Mouse (Mus musculus): ENCODE data around the gene Nbl1.
A peak's percentile ranks its signal among the peaks of the same experiment; 100 is the strongest.

Nbl1 gene

DNA sequence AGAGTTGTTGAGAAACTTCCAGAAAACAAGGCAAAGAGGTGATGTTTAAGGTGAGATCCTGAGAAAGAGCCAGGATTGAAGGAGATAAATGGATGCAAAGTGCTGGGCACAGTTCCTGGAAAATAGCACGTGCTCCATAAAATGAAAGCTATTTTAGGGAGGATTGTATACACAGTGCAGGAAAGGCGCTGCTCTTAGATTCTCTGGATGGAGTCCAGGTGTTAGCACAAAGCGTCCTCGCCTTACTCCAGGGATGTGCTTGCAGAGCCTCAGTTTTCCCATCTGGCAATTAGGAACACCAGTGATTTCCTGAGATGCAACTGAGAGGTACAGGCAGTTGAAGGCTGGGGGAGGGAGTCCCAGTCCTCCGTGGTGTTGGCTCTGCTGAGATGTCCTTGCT lies 3.4 kb upstream of the Nbl1 start:
- DNase-seq: no peak

DNA sequence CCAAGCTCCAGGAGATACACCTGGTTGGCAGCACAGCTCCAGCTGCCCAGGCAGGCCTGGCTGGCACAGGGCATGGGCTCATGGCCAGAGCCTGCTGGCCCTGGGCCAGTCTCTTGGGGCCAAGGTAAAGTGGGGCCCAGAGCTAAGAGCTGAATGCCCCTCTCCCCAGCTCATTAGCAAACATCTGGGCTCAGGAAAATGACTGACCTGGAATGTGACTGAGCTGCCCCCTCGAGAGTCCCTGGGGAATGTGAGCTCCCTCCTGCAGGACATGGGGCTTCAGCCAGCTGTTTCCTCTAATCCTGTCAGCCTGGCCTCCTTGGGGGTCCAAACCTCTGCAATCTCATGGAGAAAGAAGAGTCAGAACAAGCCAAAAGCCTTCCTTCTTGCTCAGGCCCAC lies 2.6 kb upstream of the Nbl1 start:
- DNase-seq: no peak

DNA sequence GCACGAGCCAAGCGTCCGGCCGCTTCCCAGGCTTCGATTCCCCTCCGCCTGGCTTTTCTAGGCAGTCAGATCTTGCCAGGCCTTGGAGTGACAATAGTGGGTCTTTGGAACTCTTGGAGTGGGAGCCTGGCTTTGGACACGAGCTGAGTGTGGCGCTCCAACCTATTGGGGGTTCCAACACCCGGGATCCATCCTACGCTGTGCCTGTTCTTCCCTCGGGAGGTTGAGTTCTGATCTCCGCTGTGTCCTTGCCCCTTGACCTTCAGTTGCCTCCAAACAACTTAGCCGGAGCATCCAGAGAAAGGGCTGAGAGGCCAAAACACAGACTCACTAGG lies 370 bp upstream of the Nbl1 start:
- no peak for DNase-seq

DNA sequence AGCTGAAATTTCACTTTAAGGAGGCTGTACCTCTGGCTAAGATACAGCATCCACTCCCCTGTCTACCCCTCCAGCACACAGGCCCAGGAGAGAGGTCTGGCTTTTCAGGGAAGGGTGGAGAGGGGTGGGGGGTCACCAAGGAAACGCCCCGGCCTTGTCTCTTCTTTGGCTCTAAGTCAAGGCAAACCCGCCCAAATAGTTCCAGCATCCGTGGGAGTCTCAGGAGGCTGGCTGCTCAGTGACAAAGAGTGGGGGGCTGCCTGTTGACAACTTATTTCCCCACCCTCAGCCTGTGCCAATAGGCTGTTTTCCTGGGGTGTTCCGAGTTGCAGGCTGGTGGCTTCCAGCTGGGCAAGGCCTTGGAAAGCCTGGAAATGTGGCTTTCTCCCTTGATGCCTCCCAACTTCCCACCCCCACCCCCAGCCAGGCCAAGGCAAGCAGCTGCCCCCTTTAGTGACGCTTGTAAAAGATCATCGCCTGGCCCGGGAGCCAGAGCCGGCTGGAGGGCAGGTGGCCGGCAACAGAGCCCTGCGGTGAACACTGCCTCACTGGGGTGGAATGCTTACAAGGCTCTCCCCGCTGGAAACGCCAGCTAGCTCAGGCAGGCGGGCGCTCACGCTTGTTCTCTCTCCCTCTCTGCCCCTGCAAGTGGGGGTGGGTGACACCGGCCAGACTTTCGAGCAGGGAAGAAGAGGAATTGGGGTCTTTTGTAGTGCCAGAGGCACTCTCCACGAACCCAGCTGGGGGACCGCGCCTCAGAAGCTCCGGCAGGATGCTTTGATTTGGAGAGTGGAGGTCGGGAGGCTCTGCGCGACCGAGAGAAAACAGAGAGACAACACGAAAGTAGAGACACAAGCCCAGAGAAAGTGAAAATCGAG lies 1.1 kb downstream of the Nbl1 start:
- DNase-seq: no peak

DNA sequence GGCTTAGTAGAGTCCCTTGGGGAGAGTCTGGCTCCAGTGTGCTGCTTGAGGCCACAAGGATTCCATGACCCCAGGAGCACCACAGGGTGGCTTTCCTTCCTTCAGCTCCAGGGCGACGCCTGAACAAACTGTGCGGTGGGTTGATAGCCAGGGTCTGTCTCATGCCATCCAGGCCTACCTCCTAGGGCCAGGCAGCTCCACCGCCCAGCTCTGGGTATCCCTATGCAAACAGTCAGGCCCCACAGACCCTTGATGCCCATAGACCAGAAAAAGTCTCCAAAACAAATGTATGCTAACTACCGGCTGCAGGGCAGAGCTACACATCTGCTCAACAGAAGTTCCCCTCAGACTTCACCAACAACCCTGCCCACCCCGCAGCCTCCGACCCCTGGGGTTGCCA lies 1.7 kb downstream of the Nbl1 start:
- DNase-seq: no peak

DNA sequence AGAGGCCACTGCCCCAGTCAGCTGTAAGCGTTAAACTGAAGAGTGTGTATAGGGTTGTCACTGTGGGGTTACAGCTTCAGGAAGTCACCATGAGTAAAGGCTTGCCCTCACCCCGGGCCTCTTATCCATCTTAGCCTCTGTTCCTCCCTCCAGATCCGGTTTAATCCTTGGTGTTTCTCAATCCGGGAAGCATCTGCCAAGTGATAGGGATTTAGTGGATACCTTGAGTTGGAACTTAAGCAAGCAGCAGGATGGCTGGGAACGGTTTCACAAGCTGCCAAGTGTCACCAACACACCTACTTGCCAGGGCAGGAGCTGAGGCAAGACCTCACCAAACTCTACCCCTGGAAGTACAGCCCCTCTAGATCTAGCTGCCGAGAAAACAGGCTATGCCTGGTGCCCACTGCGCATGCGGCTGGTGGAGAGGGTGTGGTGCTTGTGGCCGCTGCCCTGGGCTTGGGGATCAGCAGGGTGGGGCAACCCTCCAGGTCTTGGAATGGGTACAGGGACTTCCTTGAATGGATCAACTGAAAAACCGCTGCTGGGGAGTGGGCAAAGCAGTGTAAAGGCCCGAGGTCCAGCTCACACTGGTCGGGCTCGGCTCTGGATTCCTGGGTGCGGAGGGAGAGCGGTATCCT lies 2.4 kb downstream of the Nbl1 start:
- no peak for DNase-seq

DNA sequence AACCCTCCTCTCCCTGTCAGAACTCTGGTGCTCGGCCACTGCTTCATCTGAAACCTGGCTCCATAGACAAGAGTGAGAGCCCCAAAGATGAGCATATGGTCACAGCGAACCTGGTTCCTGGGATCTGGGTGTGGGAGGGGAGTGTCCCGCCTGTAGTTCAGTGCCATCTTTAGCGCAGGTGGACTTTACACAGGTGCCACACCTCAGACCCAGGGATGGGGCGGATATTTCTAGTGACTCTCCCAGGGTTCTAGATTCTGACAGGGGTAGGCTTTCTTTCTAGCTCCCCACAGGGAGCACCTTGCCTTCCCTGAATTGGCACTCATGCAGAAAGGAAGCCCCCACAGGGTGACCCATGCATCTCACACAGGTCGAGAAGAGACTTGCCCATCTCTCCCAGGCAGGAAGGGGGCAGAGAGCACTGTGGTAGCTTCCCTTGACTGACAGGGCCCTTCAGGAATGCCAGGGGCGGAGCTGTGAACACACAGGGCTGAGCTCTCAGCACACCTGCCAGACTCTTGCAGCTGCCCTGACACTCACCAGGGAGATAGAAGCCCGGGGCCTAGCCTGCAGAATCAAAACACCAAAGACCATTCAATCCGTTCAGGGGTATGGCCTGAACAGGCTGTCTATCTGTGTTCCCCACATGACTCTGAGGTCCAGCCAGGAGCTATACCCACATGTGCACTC lies 3.7 kb downstream of the Nbl1 start:
- DNase-seq: no peak

DNA sequence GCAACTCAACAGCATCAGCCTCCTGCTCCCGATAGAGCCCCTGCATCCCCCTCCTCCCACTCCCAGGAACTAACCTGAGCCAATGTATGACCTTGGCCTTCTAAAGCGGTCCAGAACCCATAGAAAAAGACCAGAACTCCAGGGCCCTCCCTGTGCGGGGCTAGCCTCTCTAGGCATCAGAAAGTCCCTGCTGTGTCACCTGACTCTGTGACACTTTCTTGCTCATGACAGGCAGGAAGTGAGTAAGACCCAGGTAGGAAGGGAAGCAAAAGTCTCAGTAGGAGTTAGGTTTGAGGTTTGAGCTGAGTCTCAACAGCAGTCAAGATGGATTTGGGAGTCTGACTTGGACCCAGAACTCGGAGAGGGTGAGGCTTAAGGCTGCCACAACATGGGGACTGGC lies 5.8 kb downstream of the Nbl1 start:
- no peak for DNase-seq

DNA sequence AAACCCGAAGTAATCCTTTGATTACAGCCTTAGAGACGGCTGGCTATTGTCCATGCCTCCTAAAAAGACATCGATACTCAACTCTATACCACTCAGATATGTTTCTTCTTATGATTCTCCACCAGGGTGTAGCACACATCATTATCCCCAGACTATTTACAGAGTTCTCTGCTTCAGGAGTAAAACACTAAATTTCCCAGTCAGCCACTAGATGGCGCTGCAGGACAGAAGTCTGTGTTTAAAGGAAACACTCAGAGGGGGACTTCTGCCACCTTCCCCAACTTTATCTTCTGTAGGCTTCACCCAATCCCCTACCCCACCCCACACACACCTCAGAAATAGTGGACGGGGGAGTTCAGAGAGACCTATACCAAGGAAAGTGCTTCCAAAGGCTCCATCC lies 6.8 kb downstream of the Nbl1 start:
- peak; percentile 92 for DNase-seq

DNA sequence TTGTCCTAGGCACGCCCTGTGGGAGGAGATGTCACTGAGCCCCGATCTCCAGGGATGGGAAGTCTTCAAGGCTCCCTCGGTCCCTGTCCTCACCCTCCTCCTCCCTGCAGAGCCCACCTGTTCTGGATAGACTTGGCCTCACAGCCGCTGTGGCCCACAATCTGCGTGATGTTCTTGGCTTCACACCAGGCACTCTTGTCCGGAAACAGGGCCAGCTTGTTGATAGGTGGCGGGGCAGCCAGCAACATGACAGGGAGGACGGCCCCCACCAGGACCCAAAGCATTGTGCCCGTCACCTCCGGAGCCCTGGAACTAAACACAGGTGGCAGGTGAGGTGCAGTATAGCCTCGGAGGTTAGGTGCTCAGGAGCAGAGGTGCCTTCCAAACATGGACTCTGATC lies 7.5 kb downstream of the Nbl1 start:
- no peak for DNase-seq

DNA sequence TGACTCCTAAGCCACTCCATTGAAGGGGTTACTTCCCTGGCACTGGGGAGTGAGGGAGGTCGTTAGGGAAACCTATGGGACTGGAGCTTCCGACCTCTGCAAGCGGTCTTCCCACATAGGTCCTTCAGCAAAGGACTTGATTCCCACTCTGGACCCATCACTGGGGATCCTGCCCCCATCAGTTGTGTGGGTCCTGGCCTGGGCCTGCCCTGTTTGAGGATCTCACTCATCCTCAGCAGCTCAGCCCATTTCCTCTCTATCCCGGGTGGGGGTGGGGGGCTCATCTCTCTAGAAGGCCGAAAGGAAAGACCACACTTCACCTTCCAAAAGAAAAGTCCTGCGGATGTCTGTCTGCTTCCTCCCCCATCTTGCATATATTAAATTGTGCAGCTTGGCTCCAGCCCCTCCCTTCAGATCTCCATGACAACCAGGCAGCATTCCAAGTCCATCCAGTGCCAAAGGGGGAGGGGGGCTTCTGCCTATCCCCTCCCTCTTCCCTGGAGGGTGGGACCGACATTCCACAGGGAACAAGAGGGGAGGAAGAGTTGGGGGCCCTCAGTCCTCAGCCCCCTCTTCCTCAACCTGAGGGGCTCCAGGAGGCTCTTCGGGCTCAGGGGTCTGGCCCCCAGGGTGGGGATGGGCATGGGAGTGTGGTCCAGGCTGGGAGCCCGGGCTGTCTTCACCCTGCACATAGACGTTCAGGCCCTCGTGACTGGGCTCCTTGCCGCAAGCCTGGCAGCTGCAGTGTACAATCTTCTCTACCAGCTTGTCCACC lies 9.8 kb downstream of the Nbl1 start:
- DNase-seq: no peak

DNA sequence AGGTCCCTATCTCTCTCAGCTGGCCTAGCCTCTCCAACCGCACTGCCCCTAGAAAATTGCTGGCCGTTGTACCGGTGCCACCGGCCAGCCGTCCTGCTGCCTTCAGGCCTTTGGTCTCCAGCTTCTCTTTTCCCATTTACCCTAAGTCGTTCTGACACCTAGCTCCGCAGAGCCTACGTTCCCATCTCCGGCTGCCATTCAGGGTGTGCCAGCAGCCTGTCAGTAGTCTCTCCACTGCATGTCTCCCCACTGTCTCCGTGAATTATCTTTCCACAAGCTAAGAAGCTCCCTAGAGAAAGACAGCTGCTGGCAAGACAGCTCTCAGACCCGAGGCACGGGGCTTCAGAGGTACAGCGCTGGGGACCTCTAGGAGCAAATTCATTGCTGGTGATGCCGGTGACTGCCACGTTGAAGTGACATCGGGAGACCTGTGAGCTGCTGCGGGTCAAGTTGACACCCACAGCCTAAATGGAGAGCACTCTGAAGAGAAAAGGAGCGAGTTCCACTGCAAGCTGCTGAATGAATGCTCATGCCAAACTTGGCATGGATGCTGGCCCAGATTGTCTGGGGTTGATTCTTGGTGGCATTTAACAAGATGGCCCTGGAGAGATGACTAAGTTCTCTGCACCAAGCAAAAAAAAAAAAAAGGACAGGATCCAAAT lies 11.4 kb downstream of the Nbl1 start:
- DNase-seq: no peak

DNA sequence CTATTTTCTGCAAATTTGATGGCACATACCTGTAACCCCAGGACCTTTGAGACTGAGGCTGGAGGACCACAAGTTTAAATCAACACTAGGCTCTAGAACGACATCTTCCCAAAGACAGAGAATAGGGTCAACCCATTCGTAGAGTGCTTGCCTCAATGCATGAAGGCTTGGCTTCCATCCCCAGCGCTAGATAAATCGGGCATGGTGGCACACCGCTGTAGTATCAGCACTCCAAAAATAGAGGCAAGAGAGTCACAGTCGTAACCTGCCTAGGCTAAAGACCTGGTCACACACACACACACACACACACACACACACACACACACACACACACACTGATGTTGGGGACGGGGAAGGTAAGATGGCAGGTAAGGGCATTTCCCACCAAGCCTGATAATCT lies 12.5 kb downstream of the Nbl1 start:
- DNase-seq: no peak

DNA sequence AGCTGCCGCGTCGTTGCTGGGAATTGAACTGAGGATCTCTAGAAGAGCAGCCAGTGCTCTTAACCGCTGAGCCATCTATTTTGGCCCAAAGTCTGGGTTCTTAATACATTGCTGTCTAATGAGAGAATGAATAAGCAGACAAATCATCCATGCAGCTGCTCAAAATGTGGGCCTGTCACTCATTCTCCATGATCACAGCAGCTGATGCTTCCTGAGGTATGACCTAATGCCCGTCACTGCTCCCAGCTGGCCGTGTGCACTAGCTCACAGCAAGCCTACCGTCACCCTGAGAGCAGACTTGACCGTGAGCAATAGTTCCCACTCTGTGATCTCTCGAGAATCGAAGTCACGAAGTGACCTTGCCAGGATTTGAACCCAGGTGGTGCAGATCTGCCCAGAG lies 13.4 kb downstream of the Nbl1 start:
- DNase-seq: no peak

DNA sequence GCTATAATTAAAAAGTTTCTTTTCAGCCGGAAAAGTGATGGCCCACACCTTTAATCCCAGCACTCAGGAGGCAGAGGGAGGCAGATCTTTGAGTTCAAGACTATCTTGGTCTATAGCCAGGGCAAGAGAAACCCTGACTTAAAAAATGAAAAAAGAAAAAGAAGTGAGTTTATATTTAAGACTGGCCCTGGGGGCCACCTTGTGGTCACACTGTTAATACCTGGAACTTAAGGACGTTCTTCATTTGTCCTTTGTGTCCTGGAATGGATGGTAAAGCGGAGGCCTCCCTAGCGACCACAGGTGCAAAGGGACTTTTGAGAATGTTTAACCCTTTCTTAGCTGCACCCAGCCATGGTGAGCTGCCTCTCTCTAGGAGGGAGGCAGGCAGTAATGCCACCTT lies 14.1 kb downstream of the Nbl1 start:
- no peak for DNase-seq

DNA sequence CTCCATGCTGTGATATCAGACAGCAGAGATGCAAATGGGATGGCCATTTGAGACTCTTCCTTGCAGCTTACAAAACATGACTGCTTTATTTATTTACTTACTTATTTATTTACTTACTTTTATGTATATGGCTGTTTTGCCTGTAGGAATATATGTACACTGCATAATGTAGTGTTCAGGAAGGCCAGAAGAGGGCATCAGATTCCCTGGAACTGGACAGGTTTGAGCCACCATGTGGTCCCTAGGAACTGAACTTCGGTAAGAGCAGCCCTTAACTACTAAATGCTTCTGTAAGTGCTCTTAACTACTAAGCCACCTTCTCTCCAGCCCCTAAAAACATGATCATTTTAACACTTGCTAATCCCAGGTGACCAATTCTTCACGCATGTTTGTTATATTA lies 14.5 kb downstream of the Nbl1 start:
- DNase-seq: no peak

DNA sequence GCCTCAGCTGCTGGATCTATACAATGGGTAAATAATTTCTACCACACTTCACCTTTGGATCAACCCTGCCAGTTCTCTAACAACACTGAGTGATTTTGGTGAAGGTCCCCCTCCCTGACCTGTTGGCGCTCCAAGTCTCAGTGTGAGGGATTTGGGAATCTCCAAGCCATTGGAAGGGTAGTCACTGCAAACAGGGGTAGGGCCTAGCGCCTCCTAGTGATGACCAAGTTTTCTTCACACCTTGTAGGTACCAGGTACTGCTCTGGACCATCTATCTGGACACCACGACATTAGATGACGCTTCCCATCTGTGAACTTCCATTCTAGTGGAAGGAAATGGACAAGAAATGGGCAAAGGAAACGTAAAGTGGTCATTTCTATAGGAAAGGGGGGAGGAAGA lies 16.9 kb downstream of the Nbl1 start:
- DNase-seq: no peak

DNA sequence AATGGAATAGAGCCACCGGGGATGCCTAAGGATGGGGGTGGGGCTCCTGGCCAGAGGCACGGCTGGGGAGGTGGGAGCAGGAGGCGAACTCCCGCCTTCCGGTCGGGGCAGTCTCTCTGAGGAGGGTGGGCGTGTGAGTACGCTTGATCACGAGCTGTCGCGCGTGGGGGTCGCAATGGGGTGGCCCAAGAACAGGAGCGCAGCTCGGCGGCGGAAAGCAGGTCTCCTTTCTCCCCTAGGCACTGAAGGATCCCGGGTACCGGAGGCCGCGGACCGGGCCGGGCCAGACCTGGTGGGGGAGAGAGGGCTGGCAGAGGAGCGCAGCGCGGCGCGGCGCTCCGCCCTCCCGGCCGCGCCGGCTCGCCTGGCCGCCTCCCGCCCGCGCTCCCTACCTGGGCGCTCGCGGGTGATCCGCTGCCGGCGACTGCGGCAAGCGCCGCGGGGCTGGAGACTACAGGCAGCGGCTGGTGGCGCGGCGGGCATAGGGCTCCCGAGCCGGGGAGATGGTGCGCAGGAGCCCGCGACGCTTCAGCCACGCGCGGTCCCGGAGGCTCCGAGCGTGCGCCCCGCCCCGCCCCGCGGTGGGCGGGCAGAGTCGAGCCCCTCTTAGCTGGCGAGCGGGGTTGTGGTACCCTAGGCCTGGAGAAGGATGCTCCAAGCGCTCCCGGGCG lies 17.6 kb downstream of the Nbl1 start, which contains the start of gene Htr6:
Gene Htr6, minus strand, starts transcription at position 530 of the 671 bp plus-strand sequence.
- DNase-seq: peak; percentile 29

DNA sequence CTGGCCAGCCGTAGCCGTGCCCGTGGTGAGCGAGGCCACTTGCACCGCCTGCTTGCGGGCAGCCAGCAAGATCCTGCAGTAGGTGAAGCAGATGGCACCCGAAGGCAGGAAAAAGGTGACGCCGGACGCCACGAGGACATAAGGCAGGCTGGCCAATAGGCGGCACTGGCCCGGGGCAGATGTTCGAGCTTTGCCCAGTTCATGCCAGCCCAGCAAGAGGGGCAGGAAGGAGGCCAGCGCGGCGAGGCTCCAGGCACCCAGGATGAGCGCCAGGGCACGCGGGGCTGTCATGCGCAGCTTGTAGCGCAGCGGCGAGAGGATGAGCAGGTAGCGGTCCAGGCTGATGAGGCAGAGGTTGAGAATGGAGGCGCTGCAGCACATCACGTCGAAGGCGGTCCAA lies 18.7 kb downstream of the Nbl1 start:
- no peak for DNase-seq

DNA sequence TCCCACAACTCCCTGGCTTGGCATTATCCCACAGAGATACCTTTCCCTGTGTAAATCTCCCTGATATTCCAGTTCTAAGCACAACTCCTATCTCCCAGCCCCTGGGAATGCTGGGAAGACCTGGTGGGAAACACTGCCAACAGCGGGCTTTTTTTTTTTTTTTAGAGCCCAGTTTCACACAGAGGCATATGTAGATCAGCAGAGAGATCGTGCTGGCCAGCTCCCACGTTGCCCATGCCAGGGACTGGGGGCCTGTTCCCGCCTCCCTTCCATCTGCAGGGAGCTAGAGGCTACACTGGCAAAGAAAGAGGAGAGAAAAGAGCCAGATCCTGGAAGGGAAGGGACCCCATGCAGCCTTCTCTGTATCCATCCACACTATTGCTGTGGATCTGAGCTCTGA lies 24.5 kb downstream of the Nbl1 start:
- no peak for DNase-seq

DNA sequence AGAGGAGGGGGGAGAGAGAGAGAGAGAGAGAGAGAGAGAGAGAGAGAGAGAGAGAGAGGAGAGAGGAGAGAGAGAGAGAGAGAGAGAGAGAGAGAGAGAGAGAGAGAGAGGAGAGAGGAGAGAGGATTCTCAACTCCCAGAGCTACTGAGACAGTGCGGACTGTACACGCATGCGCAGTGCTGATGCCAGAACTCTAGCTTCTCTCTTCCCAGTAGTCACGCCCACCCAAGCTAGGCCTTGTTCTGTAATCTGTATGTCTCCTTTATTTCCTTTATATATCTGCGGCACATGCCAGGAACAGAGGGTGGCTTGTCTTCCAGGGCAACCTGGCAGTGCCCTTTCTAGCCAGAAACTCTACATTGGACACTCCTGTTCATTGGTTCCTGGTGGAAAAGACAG lies 28.0 kb downstream of the Nbl1 start:
- no peak for DNase-seq

DNA sequence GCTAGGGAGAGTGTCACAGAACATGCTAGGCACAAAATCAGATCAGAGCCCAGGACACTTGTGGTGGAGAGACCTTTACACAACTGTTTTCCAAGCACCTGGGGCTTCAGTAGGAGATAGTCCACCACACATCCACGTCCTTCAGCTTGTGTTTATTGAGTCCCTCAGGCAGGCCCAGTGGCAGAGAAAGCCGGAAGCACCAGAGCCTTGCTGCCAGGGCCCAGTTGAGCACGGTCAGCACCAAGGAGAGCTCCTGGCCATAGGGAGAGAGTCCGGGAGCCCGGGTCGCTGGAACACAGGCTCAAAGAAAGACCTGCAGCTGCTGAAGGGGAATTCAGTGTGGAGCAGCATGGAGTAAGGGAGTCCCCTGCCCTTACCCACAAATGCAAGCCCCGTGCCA lies 33.2 kb downstream of the Nbl1 start:
- peak; percentile 34 for DNase-seq
